Mouse (Mus musculus) testis, adult 2 months (tissue): ENCODE measurements around the gene Caskin1. TPM values are rescaled to one million over a fixed set of nuclear protein-coding genes. Genes with fewer than 3 reads are reported as not detected.

Experiments used
- H3K27ac ChIP-seq: fragments of 200-500 bp; 2 replicates; pipeline ENCODE4 v1.5.1; 2012; ENCODE audit warnings: low read depth, low read length; ENCODE audit not compliant: control insufficient read depth, insufficient read depth
- H3K27me3 ChIP-seq: fragments of 200-500 bp; 2 replicates; pipeline ENCODE4 v1.6.1; 2012; ENCODE audit warnings: mild to moderate bottlenecking, low read length, moderate library complexity; ENCODE audit not compliant: control insufficient read depth, insufficient read depth
- H3K36me3 ChIP-seq: fragments of 200-500 bp; 2 replicates; pipeline ENCODE4 v1.6.1; 2012; ENCODE audit warnings: mild to moderate bottlenecking, low read length; ENCODE audit not compliant: control insufficient read depth, insufficient read depth
- H3K4me1 ChIP-seq: fragments of 200-500 bp; 2 replicates; pipeline ENCODE4 v1.6.1; 2012; ENCODE audit warnings: low read length; ENCODE audit not compliant: control insufficient read depth, insufficient read depth
- H3K4me3 ChIP-seq: fragments of 200-500 bp; 2 replicates; pipeline ENCODE4 v1.5.1; 2012; ENCODE audit warnings: low read depth, mild to moderate bottlenecking, low read length, moderate library complexity, mixed read lengths; ENCODE audit not compliant: control insufficient read depth
- CTCF ChIP-seq: fragments of 200-500 bp; IDR thresholded peaks from 2 replicates; pipeline ENCODE4 v1.5.1; 2012; ENCODE audit warnings: low read depth, mild to moderate bottlenecking, inconsistent platforms, low read length, moderate library complexity; ENCODE audit not compliant: control insufficient read depth, insufficient read depth, insufficient replicate concordance
- POLR2A ChIP-seq: fragments of 200-500 bp; IDR thresholded peaks from 2 replicates; pipeline ENCODE4 v1.6.1; 2012; ENCODE audit warnings: low read depth, mild to moderate bottlenecking, inconsistent platforms, low read length, moderate library complexity; ENCODE audit not compliant: control insufficient read depth
- polyA plus RNA-seq: library from polyadenylated mRNA; depleted of rRNA; stranded (reverse); fragments of >200 nt; gene quantifications from 2 replicates; pipeline ENCODE4 v1.2.3, GENCODE M21; 2012

Gene Caskin1
- polyA plus RNA-seq, 1 experiment = 23.9 TPM

- no peak overlapping the region for H3K27ac ChIP-seq
- H3K27me3 ChIP-seq = no peaks in the 10 kb centered on the region
- peaks cover 1% of the 10 kb centered on the region for H3K36me3 ChIP-seq
- no peaks in the 10 kb centered on the region for H3K4me1 ChIP-seq
- no peak overlapping the region for H3K4me3 ChIP-seq
- no peak for TF ChIP-seq CTCF
- TF ChIP-seq POLR2A = no peak
Measured at GRCm38 (mm10) chr17:24514270-24515257, 26.2 kb downstream of the Caskin1 start.

- TF ChIP-seq POLR2A = no peak
- no peak for TF ChIP-seq CTCF
- Histone ChIP-seq H3K27ac (no peak overlapping the region), H3K4me1 (no peaks in the 10 kb centered on the region), H3K36me3 (peaks cover 1% of the 10 kb centered on the region; the same call in 1 of the 2 replicates), H3K27me3 (no peaks in the 10 kb centered on the region), H3K4me3 (no peak overlapping the region)
Measured at GRCm38 (mm10) chr17:24520450-24520849, 32.0 kb downstream of the Caskin1 start.

- peaks cover 4% of the 10 kb centered on the region for H3K4me1 ChIP-seq
- no peak overlapping the region for H3K4me3 ChIP-seq
- H3K36me3 ChIP-seq = no peaks in the 10 kb centered on the region
- TF ChIP-seq CTCF (no peak), POLR2A (no peak)
- H3K27me3 ChIP-seq = no peaks in the 10 kb centered on the region
- H3K27ac ChIP-seq = no peak overlapping the region
Measured at GRCm38 (mm10) chr17:24524734-24525133, 36.3 kb downstream of the Caskin1 start.

DNA sequence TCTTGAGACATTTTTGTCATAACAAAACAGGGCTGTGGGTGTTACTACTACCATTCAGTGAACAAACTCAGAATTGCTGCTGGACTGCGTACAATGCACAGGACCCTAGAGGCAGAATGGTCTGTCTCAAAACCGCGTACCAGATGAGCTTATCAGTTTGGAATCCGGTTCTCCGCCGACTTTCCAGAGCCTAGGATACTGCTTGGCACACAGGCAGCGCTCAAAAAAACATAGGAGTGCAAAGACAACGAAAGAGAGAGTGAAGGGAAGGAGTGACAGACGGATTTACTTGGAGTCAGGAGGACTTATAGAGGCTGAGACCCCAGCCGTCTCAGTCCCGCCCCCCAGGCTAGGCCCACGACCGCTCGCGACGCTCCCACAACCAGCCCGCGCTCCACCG is 38.9 kb downstream of the Caskin1 start:
- H3K36me3 ChIP-seq = no peaks in the 10 kb centered on the region
- TF ChIP-seq POLR2A (no peak), CTCF (no peak)
- H3K27me3 ChIP-seq = no peaks in the 10 kb centered on the region
- peaks cover 4% of the 10 kb centered on the region for H3K4me1 ChIP-seq
- H3K4me3 ChIP-seq = peak overlapping the region; percentile 96
- H3K27ac ChIP-seq = peak overlapping the region; percentile 79

DNA sequence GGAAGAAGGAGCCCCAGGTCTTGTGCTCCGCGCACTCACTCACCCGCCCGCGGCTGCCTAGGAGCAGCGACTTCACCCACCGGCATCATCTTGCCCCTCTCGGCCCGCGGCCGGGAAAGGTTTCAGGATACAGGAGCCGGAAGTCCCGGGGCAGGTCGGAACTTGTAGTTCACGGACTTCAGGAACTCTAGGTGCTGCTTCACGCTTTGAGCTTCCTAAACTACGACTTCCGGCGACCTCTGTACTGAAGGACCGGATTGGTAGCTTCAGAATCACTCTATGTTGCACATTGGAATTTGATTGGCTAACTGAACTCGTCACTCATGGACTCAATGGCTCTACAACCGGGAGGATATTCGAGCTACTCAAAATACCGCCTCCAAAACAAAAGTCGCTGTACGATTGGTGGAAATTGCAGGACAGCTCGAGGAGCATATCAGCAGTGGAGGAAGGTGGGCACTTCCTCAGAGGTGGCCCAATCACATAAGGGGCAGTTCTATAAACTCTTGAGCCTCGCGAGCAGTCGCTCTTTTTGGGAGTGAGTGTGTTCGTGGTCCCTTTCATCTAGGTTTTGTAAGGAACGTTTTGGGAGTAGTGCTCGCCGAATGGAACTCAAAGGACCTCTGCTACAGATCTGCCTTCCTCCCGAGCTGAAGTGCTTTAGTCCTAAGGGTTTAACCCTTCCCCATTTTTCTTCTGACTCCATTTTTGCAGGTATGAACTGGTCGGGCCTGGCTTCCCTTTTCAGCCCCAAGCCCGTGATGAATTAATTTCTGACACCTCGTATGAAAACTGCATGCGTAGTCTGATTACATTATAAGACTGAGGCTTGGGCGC is 39.5 kb downstream of the Caskin1 start, which contains the start of gene Traf7:
Gene Traf7 (minus strand): TSS at position 216 of the 837 bp plus-strand sequence.
- TF ChIP-seq POLR2A = peak; percentile 87
- TF ChIP-seq CTCF = no peak
- Histone ChIP-seq H3K27me3 (no peaks in the 10 kb centered on the region), H3K27ac (peak within 1 kb of the TSS; percentile 79), H3K4me3 (peak within 1 kb of the TSS; percentile 96), H3K36me3 (no peaks in the 10 kb centered on the region), H3K4me1 (peaks cover 8% of the 10 kb centered on the region)

DNA sequence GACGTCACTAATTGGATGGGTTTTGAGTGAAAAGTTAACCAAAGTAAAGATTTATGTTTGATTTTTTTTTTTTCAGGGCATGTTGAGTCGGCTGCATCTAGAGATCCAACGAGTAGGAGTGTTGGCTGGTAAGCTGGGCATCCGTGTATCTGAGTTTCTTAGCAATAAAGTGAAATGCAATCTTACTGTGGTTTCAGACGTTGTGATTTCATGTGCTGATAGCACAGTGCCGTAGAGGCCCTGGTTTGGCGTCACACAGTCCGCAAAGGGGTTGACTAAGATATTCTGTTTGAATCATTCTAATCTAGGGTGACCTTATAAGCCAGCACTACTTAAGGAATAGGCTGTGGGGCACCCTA is 40.1 kb downstream of the Caskin1 start:
- Histone ChIP-seq H3K4me3 (peak overlapping the region; percentile 96), H3K27me3 (no peaks in the 10 kb centered on the region), H3K27ac (peak overlapping the region; percentile 24), H3K36me3 (no peaks in the 10 kb centered on the region), H3K4me1 (peaks cover 12% of the 10 kb centered on the region)
- TF ChIP-seq CTCF (no peak), POLR2A (no peak)

DNA sequence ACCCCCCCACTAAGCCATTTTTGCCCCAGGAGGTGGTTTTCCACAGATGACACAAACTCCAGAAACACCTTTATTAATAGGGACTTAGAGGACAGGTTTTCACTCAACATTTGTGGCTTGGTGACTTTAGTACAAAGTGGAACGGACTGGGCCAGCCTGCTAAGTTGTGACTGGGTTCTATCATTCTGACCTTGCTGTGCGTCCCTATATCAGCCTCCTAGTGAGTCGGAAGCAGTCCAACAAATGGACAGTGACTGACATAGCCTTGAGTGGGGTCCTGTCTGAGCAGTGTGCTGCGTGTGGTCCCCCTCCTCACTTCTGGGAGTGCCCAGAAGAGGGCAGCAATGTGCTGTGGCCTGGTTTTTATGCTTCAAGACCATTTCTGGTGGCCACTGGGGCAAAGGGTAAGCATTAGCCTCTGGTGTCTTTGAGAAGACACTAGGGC is 40.6 kb downstream of the Caskin1 start:
- Histone ChIP-seq H3K27ac (no peak overlapping the region), H3K4me1 (peaks cover 12% of the 10 kb centered on the region), H3K36me3 (no peaks in the 10 kb centered on the region), H3K27me3 (no peaks in the 10 kb centered on the region), H3K4me3 (no peak overlapping the region)
- TF ChIP-seq POLR2A (no peak), CTCF (peak; percentile 66; the same call in 1 of the 2 replicates)

DNA sequence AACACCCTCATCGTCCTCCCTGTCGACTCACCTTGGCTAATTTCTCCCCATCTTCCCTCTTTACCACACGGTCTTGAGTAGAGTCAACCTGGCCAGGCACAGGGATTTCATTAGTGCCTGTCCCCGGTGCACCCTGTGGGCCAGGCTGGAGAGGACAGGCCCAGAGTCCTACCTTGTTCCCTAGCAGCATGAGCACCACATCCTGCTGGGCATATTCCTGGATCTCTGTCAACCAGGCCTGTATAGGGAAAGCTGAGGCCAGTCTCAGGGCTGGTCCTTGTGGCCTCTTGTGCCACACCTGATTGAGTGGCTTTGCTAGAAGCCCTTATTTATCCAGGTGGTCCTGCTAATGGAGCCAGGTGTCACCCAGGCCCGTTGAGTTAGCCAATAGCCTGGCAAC is 41.5 kb downstream of the Caskin1 start:
- TF ChIP-seq POLR2A = no peak
- TF ChIP-seq CTCF = no peak
- H3K4me3 ChIP-seq = no peak overlapping the region
- no peaks in the 10 kb centered on the region for H3K27me3 ChIP-seq
- H3K27ac ChIP-seq = no peak overlapping the region
- no peaks in the 10 kb centered on the region for H3K36me3 ChIP-seq
- peaks cover 12% of the 10 kb centered on the region for H3K4me1 ChIP-seq
